Mouse (Mus musculus): ENCODE measurements around the gene Zdhhc14.

GRCm38 (mm10) chr17:5747539-5748500 lies 255.5 kb downstream of the Zdhhc14 start:
- TF ChIP-seq POLR2A (IDR thresholded peaks at IDR 0.05; ENCODE audit: borderline replicate concordance, insufficient read depth, low read length): no peak
- no peak for TF ChIP-seq CTCF (IDR thresholded peaks at IDR 0.05; ENCODE audit: borderline replicate concordance, insufficient read depth, low read depth, low read length)

Measured in cerebellum, adult 2 months (tissue).